Mouse (Mus musculus): ENCODE measurements around the gene Rab37.

Gene Rab37

DNA sequence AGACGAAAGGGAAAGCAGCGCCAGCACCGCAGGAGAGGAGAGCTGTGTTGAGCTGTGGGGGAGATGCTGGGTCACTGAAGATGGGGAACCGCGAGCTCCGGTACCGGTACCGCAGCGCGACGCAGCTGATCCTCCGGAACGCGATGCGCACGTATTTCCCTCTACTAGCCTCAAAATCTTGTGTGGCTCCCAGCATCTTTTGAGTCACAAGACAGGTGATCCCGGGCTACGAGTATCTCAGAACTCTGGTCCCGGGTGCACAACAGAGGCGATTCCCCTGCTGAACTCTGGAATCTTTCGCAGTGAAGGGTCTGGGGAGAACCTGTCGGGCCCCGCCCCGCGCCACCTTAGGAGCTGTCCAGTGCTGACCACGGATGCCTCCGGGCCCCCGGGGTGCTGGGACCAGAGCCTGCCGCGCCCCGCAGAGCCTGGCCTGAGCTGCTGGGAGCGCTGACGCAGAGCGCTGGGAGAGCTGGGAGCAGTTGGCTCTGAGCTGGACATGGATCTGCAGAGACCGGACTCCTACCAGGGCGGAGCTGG lies at the start of gene Rab37:
Rab37 (plus strand) TSS at position 70 of the 540 bp plus-strand sequence.
- peak; percentile 82 for DNase-seq

DNA sequence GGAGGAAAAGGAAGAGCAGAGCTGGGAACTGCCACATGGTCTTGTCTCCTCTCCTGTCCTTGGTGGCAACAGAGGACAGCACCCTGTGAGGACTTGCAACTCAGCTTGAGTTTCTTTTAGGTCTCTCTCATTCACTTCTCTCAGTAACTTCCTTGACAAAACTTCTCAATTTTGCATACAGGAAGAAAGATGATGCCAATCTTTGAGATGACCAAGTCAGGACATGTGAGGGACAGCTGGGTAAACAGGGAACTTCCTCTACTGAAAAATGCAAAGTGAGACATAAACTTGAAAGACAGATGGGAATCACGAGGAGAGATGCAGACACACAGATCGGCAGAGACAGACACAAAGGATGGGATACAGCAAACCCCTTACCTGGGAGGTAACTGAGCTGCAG lies 43.0 kb upstream of the Rab37 start, which contains the start of gene Cd300ld3:
Cd300ld3 (minus strand) TSS at position 151 of the 400 bp plus-strand sequence.
- peak; percentile 37 for DNase-seq

DNA sequence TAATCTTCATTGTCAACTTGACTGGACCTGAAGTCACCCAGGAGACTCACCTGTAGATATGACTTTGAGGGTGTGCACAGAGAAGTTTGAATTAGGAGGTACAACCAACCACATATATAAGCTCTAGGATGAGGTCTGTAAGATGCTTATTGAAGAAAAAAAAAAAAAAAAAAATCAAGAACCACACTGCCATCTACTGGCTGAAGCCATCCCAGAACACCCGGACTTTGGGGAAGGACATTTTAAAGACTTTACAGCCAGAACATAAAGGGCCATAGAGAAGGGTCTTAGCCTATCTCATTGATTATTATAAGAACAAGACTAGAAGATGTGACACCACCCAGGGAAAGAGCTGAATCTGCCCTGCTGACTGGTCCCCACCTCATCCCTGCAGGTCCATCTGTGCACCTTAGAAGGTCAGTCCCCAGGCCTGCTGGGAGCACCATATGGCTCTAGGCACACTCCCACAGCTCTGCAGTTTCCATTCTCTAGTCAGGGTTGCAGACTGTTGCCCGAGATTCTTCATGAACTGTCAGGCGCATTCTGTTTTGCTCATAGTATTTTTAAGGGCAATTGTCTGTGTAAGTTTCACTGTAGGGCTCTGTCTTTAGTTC lies 41.8 kb upstream of the Rab37 start:
- peak; percentile 98 for DNase-seq

DNA sequence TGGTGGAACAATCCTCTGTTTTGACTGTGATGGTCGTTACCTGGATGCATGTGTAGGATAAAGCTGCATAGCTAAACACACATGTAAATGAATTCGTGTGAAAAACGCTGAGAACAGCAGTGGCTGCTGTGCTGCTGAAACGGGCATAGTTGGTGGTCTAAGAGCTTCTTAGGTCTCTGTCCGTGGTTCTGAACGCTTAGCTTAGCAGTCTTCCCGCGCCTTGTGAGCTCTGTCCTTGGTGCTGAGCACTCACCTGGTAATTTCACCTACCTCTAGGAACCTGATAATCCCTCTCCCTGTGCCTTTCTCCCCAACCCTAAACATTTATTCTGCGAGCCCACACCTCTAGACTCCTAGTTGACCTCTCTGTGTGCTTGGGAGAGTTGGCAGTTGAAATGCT lies 39.0 kb upstream of the Rab37 start:
- peak; percentile 24 for DNase-seq

DNA sequence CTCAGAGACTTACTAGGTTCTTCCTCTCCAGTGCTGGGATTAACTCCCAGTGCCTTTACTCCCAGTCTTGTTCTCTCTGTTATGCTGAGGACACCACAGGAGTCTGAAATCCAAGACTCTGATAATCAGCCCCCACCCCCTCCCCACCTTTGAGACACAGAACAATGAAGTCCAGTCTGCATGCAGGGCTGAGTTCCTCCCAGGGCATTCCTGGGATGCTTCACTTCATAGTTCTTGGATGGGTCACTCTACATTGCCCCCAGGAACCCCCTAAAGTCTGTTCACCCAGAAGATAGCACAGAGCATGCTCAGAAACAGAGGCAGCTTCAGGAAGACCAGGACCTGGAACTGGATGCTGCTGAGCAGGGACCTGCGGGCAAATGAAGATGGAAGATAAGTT lies 38.2 kb upstream of the Rab37 start:
- peak; percentile 17 for DNase-seq

GRCm38 (mm10) chr11:115054537-115054936 lies 36.7 kb upstream of the Rab37 start:
- peak; percentile 31 for DNase-seq

- DNase-seq = no peak
Observed at GRCm38 (mm10) chr11:115058701-115059100, 32.5 kb upstream of the Rab37 start.

DNA sequence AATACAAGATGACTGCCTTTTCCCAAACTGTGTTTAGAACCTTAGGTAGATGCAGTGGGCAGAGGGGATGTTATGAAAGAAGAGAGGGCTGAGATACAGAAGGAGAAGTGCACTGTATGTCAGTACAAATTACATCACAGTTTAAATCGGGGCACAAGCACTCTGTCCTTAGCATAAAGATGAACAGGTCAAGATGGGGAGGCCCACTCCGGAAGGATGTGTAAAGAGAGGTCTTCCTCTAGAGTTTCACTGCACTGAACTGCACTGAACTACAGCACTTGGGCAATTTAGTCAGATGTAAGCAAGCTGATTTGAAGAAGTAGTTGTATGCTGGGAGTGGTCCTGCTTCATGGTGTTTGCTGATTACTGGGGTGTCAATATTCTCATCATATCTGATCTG lies 31.4 kb upstream of the Rab37 start:
- no peak for DNase-seq

- no peak for DNase-seq
Observed at GRCm38 (mm10) chr11:115062077-115062476, 29.2 kb upstream of the Rab37 start, which contains the start of gene Cd300e. Gene Cd300e, minus strand, starts transcription at chr11:115062177.

DNA sequence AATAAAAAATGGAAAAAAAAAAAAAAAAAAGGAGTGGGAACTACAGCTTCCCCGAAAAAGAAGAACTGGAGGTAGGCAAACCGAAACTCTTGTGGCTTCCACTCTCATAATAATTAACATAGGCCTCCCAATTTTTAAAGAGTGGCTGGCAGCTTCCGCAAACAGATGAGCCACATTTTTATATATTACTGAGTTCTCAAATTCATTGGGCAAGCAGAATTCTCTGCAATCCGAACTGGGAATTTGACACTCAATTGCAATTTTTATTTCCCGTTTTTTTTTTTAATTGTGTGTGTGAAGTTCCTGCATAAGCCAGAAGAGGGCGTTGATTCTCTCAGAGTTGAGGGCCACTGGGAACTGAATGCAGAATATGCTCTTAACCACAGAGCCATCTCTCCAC lies 24.5 kb upstream of the Rab37 start:
- no peak for DNase-seq

DNA sequence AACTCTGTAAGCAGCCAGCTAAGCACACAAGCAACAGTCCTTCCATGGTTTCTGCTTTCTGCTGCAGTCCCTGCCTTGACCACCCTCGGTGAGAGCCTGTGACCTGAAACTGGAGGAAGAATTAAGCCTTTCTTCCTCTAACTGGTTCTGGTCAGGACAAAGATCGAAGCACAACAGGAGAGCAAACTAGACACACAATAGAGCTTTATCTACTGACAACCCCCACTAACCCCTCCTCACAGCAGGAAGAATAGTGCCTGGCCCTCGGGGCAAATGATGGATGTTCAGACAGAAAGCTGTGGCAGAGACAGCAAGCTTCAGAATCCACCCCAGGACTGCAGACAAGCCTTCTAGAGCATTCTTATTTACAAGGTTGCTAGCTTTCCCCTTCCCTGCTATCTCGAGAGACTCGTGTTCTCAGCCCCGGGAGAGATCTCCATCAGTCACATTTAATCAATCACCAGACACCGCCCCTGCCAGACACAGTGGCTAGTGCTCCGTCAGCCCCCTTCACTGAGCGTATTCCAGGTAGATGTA lies 20.1 kb upstream of the Rab37 start:
- no peak for DNase-seq

DNA sequence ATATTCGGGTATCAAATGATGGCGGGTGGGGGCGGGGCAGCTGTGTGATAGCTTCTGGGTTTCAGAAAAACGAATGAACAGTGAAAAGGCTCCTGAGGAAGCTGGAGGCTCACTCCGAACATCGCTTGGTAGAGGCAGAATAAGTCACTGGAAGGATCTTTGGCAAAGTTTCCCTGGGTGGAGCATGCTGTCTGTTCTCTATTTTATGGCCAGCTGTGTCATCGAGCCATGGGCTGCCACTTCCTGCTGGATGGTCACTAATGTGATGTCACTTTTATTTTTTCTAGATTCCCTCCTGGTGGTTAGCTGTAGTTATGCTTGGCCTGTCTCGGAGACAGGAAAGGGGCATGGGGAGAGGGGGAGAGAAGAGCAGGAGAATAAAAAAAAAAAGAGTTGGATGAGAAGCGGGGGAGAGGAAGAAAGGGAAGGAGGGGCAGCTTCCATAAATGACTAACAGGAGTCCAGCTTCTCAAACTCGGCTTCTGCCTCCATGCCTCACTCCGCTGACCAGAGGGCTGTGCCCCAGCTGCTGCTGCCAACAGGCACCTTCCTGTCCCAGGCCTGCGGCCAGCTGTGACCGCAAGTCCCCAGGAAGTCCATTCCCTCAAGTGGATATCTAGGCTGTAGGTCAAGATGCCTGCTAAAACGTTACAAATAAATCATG lies 19.5 kb upstream of the Rab37 start:
- no peak for DNase-seq

DNA sequence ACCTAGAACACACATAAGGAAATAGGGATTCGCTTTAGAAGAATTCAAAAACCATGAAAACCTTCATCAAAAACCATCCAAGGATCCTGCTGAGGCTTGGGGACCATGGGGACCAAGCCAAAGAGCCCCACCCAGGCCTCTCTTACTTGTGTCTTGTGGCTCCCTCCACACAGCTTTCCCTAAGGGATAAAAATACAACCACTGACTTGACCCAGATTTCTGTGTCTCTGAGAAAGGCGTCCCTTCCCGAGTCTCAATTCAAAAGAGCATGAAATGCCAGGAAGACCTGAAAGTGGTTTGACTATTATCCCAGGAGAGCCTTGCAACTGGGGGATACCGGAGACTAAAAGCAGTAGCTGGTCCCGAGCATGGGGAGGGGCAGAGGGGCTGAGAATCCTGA lies 18.2 kb upstream of the Rab37 start:
- no peak for DNase-seq

DNA sequence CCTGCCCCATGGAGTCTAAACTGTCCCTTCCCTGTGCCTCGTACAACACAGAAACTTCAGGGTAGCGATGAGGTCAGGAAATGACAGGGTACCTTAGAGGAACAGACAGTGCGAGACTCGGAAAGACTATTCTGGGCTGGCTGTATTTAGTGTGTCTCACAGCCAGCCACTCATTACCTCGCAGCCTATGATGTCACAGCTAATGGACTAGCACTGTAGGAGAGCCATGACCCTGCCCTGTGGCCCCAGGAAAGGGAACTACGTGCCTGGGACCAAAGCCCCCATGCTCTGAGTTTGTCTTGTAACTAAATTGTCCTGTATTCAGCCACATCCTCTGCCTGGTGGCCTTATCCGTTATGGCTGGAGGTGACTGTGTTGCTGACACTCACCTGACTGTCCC lies 15.8 kb upstream of the Rab37 start:
- no peak for DNase-seq

DNA sequence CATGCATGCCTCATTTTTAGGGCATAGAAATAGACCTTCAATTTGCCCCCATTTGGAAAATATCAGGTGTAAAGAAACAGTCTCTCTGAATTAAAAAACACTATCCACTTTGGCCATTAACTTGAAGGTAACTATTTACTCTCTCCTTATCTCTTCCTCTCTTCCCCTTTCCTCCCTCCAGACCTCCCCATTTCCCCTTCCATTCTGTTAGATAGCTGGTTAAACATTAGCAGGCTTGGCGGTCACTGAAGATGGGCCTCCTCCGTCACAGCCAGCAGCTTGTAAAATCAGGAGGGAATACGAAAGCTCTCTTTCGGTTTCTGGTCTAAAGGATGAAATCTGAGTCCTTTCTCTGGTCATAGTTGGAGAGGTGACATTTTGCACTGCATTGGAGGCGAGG lies 15.4 kb upstream of the Rab37 start:
- DNase-seq = no peak

DNA sequence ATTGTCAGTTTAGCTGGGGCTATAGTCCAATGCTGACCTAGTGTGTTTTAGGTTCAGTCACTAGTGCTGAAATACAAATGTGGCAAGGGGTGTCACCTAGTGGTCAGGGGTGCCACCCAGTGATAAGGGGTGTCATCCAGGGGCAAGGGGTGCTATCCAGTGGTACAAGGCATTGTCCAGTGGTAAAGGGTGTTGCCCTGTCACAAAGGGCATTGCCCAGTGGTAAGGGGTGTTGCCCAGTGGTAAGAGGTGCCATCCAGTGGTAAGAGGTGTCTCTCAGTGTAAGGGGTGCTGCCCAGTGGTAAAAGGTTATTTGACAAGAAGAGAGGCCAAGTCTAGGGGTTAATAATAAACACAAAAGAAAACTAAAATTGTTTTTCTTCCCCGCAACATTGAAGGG lies 13.8 kb upstream of the Rab37 start:
- no peak for DNase-seq

DNA sequence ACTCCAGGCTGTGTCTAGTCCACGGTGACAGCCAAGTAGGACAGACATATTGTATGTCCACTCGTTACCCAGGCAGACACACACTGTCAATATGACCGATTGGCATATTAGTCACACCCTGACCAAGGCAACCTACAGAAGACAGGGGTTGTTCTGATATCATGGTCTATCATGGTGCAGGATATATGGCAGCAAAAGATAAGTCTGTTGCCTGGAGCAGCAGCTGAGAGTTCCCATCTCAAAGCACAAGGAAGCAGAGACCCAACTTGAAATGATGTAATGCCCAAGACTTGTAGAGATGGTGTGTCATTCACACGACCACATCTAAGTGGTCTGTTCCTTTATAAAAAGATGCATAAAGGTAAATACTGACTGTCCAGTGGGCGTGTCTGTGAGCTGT lies 12.6 kb upstream of the Rab37 start:
- no peak for DNase-seq

- DNase-seq = peak; percentile 75
Observed at GRCm38 (mm10) chr11:115080886-115081285, 10.3 kb upstream of the Rab37 start.

- no peak for DNase-seq
Observed at GRCm38 (mm10) chr11:115081373-115081772, 9.9 kb upstream of the Rab37 start.

- DNase-seq = no peak
Observed at GRCm38 (mm10) chr11:115082196-115082595, 9.0 kb upstream of the Rab37 start.

GRCm38 (mm10) chr11:115083376-115084139 lies 7.7 kb upstream of the Rab37 start:
- peak; percentile 78 for DNase-seq

DNA sequence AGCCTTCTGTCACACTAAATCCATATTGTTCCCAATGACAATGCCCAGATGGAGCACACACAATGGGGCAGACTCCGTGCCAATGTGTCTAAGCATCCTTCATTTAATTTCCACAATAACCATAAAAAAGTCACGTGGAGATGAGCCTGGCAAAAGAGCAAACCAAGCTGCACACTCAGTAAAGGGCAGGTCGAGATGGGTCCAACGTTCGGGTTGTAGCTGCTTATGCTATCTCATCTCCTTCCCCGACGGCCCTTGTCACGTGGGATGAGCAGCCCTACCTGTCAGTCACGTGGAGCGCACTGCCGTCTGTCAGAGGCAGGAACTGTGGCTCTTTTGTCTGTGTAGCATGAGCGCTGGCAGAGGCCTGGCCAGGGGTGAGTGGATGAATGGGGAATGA lies 6.6 kb upstream of the Rab37 start:
- DNase-seq = peak; percentile 58

- DNase-seq = no peak
Observed at GRCm38 (mm10) chr11:115085064-115085463, 6.2 kb upstream of the Rab37 start.
